In genomic region chr4:138356141-138356540, GRCm38 (mm10) we compare ENCODE assay signal across 27 mouse cellular contexts. TPM values are rescaled to one million over a fixed set of nuclear protein-coding genes. Genes with fewer than 3 reads are reported as not detected.
DNase-seq lines count a peak whose midpoint lies in the region; ATAC-seq and TF ChIP-seq lines count a peak whose summit lies in the region.
"Had no signal": no experiment of that assay in that cellular context is flagged by ENCODE, and none has a peak within 500 bp of the region (broad histone marks: within the 10 kb centered on the region; RNA-seq: fewer than 3 reads in every experiment).

No protein-coding gene starts in this region.

- no peak overlapping the region for H3K4me3 ChIP-seq in MEL (ENCODE audit: control insufficient read depth in 1 of 2, insufficient read depth in 1 of 2, low read depth in 2 of 2, low read length in 2 of 2)
- H3K4me3 ChIP-seq in myocyte: no peak overlapping the region
- no peak overlapping the region for H3K4me3 ChIP-seq in forebrain, embryonic 10.5 days
- H3K4me3 ChIP-seq: forebrain, embryonic 13.5 days; hindbrain, embryonic 10.5 days; limb, embryonic 10.5 days; limb, embryonic 15.5 days; lung, embryonic 15.5 days; midbrain, embryonic 10.5 days; neural tube, embryonic 13.5 days; stomach, embryonic 15.5 days had no signal

- peak overlapping the region; percentile 63 for H3K4me2 ChIP-seq in myocyte (ENCODE audit: low read depth)
- H3K4me2 ChIP-seq: forebrain, embryonic 13.5 days; limb, embryonic 15.5 days; lung, embryonic 15.5 days; neural tube, embryonic 13.5 days; stomach, embryonic 15.5 days had no signal

- ATAC-seq in megakaryocyte, adult 5-6 weeks (ENCODE audit: poor library complexity, severe bottlenecking): no peak
- ATAC-seq: activated CD4-positive, CD25-positive, alpha-beta regulatory T cell, adult 4 months; forebrain, embryonic 13.5 days; hindbrain, embryonic 16.5 days had no signal

- no peak for TF ChIP-seq POLR2A in MEL (IDR thresholded peaks at IDR 0.05; ENCODE audit: control insufficient read depth in 1 of 2, insufficient read depth in 1 of 2, low read depth in 1 of 2, low read length in 2 of 2, poor library complexity in 1 of 2)
- no peak for TF ChIP-seq POLR2A in myocyte (IDR thresholded peaks at IDR 0.05; ENCODE audit: insufficient read length, low read depth)

- WGBS in forebrain, embryonic 10.5 days: 88% methylated on average over 8 of the region's 8 CpGs

- H3K36me3 ChIP-seq in MEL (ENCODE audit: control insufficient read depth in 1 of 2, insufficient read depth in 2 of 2, low read length in 2 of 2) (peaks cover 0 to 12% of the 10 kb centered on the region in 2 experiments; a peak in 2 of 4 replicates), myocyte (ENCODE audit: control insufficient read depth, insufficient read depth) (no peaks in the 10 kb centered on the region)
- no peaks in the 10 kb centered on the region for H3K36me3 ChIP-seq in forebrain, embryonic 10.5 days (replicated peaks)
- H3K36me3 ChIP-seq: hindbrain, embryonic 10.5 days; limb, embryonic 10.5 days; limb, embryonic 15.5 days; lung, embryonic 15.5 days; midbrain, embryonic 10.5 days; neural tube, embryonic 13.5 days; stomach, embryonic 15.5 days had no signal

- TF ChIP-seq RAD21 in MEL (IDR thresholded peaks at IDR 0.05; ENCODE audit: low read depth, low read length): no peak

- H3K9me3 ChIP-seq in MEL (replicated peaks; ENCODE audit: insufficient read depth, low read length): no peaks in the 10 kb centered on the region
- H3K9me3 ChIP-seq in forebrain, embryonic 10.5 days: no peaks in the 10 kb centered on the region; the same call in 1 of the 2 replicates
- H3K9me3 ChIP-seq: hindbrain, embryonic 10.5 days; limb, embryonic 10.5 days; limb, embryonic 15.5 days; lung, embryonic 15.5 days; midbrain, embryonic 10.5 days; neural tube, embryonic 13.5 days; stomach, embryonic 15.5 days had no signal

- DNase-seq in urinary bladder, adult 18-20 months (ENCODE audit: low spot score in 2 of 2): peak; percentile 54 to 55
- no peak for DNase-seq in urinary bladder, postnatal 4 days (ENCODE audit: low spot score in 2 of 2)
- peak; percentile 68 for DNase-seq in MEL (ENCODE audit: low read depth, low spot score)
- no peak for DNase-seq in forebrain, embryonic 10.5 days (ENCODE audit: extremely low spot score, low spot score)
- no peak for DNase-seq in liver
- DNase-seq: cerebellum, adult 18-20 months; cerebellum, postnatal 14 days; gastrocnemius, postnatal 14 days; heart, postnatal 14 days; kidney, adult 18-20 months; kidney, postnatal 4 days had no signal

- H3K27me3 ChIP-seq in MEL (ENCODE audit: control insufficient read depth in 1 of 2, insufficient read depth in 2 of 2, low read length in 2 of 2) (no peaks in the 10 kb centered on the region), myocyte (ENCODE audit: control insufficient read depth, insufficient read depth, insufficient read length) (no peaks in the 10 kb centered on the region)
- peaks cover 9% of the 10 kb centered on the region for H3K27me3 ChIP-seq in forebrain, embryonic 10.5 days (ENCODE audit: poor library complexity, severe bottlenecking)
- H3K27me3 ChIP-seq: forebrain, embryonic 13.5 days; lung, embryonic 15.5 days; neural tube, embryonic 13.5 days; stomach, embryonic 15.5 days had no signal

- H3K4me1 ChIP-seq in MEL (ENCODE audit: control insufficient read depth in 1 of 2, insufficient read depth in 2 of 2, low read length in 2 of 2): peaks cover 3 to 25% of the 10 kb centered on the region in 2 experiments
- H3K4me1 ChIP-seq in forebrain, embryonic 10.5 days: peaks cover 2% of the 10 kb centered on the region
- H3K4me1 ChIP-seq: limb, embryonic 10.5 days; limb, embryonic 15.5 days; lung, embryonic 15.5 days; stomach, embryonic 15.5 days had no signal

- no peak for TF ChIP-seq CTCF in MEL (IDR thresholded peaks at IDR 0.05 in 2 of 3, conservative IDR thresholded peaks at IDR 0.05 in 1 of 3; ENCODE audit: control insufficient read depth in 1 of 3, insufficient read depth in 1 of 3, low read depth in 2 of 3, low read length in 3 of 3, poor library complexity in 1 of 3, severe bottlenecking in 1 of 3)

- no peak overlapping the region for H3K9ac ChIP-seq in MEL (ENCODE audit: control insufficient read depth, low read depth, low read length, poor library complexity, severe bottlenecking)
- H3K9ac ChIP-seq: forebrain, embryonic 13.5 days; limb, embryonic 15.5 days; liver, embryonic 14.5 days; lung, embryonic 15.5 days; neural tube, embryonic 13.5 days; stomach, embryonic 15.5 days had no signal

- H3K79me2 ChIP-seq in MEL (ENCODE audit: control insufficient read depth, insufficient read depth, low read length, poor library complexity) (no peaks in the 10 kb centered on the region), myocyte (ENCODE audit: control insufficient read depth, insufficient read depth) (no peaks in the 10 kb centered on the region)

- H3K27ac ChIP-seq in MEL (ENCODE audit: control insufficient read depth, low read depth, low read length): peak overlapping the region; percentile 43
- no peak overlapping the region for H3K27ac ChIP-seq in forebrain, embryonic 10.5 days
- H3K27ac ChIP-seq: forebrain, embryonic 13.5 days; hindbrain, embryonic 10.5 days; kidney, postnatal 0 days; limb, embryonic 10.5 days; limb, embryonic 15.5 days; liver, embryonic 14.5 days; lung, embryonic 15.5 days; midbrain, embryonic 10.5 days; neural tube, embryonic 13.5 days; stomach, embryonic 15.5 days had no signal

- H3ac ChIP-seq in myocyte (ENCODE audit: control insufficient read depth, insufficient read length): no peak overlapping the region

- TF ChIP-seq EP300 in MEL (IDR thresholded peaks at IDR 0.05; ENCODE audit: low read depth in 1 of 2, low read length in 2 of 2): 0 out of 4 replicates have a peak, but pooled peaks of 1 of the 2 experiments have one; percentile 13

TF ChIP-seq in MEL, 35 proteins besides CTCF, POLR2A, EP300 and RAD21 (continues in another document):
- TF ChIP-seq JUND (IDR thresholded peaks at IDR 0.05; ENCODE audit: low read depth, low read length): no peak
- no peak for TF ChIP-seq MEF2A (IDR thresholded peaks at IDR 0.05; ENCODE audit: extremely low read depth, insufficient replicate concordance, low read depth, low read length, poor library complexity, severe bottlenecking)
- no peak for TF ChIP-seq MAZ (IDR thresholded peaks at IDR 0.05; ENCODE audit: low read depth, low read length)
- TF ChIP-seq NELFE (IDR thresholded peaks at IDR 0.05; ENCODE audit: low read depth, low read length): no peak
- no peak for TF ChIP-seq GABPA (IDR thresholded peaks at IDR 0.05; ENCODE audit: low read depth, low read length)
- no peak for TF ChIP-seq MAX (IDR thresholded peaks at IDR 0.05; ENCODE audit: low read length)
- TF ChIP-seq ETS1 (IDR thresholded peaks at IDR 0.05; ENCODE audit: low read depth, low read length): no peak
- no peak for TF ChIP-seq ZC3H11A (IDR thresholded peaks at IDR 0.05; ENCODE audit: low read depth, low read length)
- TF ChIP-seq CHD2 (IDR thresholded peaks at IDR 0.05; ENCODE audit: low read length): no peak

TF ChIP-seq in myocyte, 11 proteins besides CTCF, POLR2A, EP300 and RAD21:
- TF ChIP-seq E2F4 (IDR thresholded peaks at IDR 0.05; ENCODE audit: insufficient read depth): no peak
- no peak for TF ChIP-seq TCF3 (IDR thresholded peaks at IDR 0.05; ENCODE audit: insufficient read length, low read depth)
- no peak for TF ChIP-seq TCF12 (IDR thresholded peaks at IDR 0.05; ENCODE audit: insufficient read depth, poor library complexity, severe bottlenecking)
- no peak for TF ChIP-seq REST (IDR thresholded peaks at IDR 0.05; ENCODE audit: insufficient read depth, insufficient read length)
- no peak for TF ChIP-seq SRF (IDR thresholded peaks at IDR 0.05; ENCODE audit: control insufficient read depth, insufficient read length, low read depth)
TF ChIP-seq in myocyte: peak in this region for 0.

RNA-seq across cellular contexts. Expression of gene Cda, which starts 11.7 kb away (rescaled TPM):
- 10.7 and 12.4 TPM in 2 replicates for total RNA-seq in MEL (2012; rRNA removed)
- polyA plus RNA-seq in MEL (2012; ENCODE audit: insufficient read depth in 1 of 2, insufficient read length in 2 of 2, low read depth in 1 of 2, low replicate concordance in 2 of 2, missing spikeins in 1 of 2) (10 to 100 TPM in 1 of 2 experiments, not detected in 1; 26.1 TPM), myocyte (2012; fragmentation: generic; extraction: Trizol) (6.0 TPM)
- polyA plus RNA-seq in forebrain, embryonic 10.5 days (2016; fragmentation: Nextera tagmentation; extraction: Ambion mirVana): 2.1 and 2.5 TPM in 2 replicates
- not detected in 2 replicates for total RNA-seq in megakaryocyte, adult 5-6 weeks (2015)
- not detected in 2 replicates for total RNA-seq in megakaryocyte, adult 5-6 weeks (2017)
- total RNA-seq: granulocyte monocyte progenitor cell, adult 5-6 weeks had no signal
- polyA plus RNA-seq: activated CD4-positive, CD25-positive, alpha-beta regulatory T cell, adult 4 months had no signal

RNA-seq across cellular contexts. Expression of gene Pink1, which starts 30.0 kb away (rescaled TPM):
- 14.0 and 21.2 TPM in 2 replicates for total RNA-seq in MEL (2012; rRNA removed)
- 10 to 100 TPM in 1 of 2 experiments, not detected in 1; 22.1 TPM for polyA plus RNA-seq in MEL (2012; ENCODE audit: insufficient read depth in 1 of 2, insufficient read length in 2 of 2, low read depth in 1 of 2, low replicate concordance in 2 of 2, missing spikeins in 1 of 2)
- polyA plus RNA-seq in myocyte (2012; fragmentation: generic; extraction: Trizol): 60.9 TPM
- 24.6 and 26.7 TPM in 2 replicates for polyA plus RNA-seq in forebrain, embryonic 10.5 days (2016; fragmentation: Nextera tagmentation; extraction: Ambion mirVana)
- 26.9 and 31.8 TPM in 2 replicates for total RNA-seq in megakaryocyte, adult 5-6 weeks (2015)
- total RNA-seq in megakaryocyte, adult 5-6 weeks (2017): 29.8 and 32.2 TPM in 2 replicates

RNA-seq across cellular contexts. Expression of gene Fam43b, which starts 40.2 kb away (rescaled TPM):
- total RNA-seq in MEL (2012; rRNA removed): not detected in 2 replicates
- not detected for polyA plus RNA-seq in MEL (2012; ENCODE audit: insufficient read depth in 1 of 2, insufficient read length in 2 of 2, low read depth in 1 of 2, low replicate concordance in 2 of 2, missing spikeins in 1 of 2)
- polyA plus RNA-seq in myocyte (2012; fragmentation: generic; extraction: Trizol): not detected
- not detected in 2 replicates for polyA plus RNA-seq in forebrain, embryonic 10.5 days (2016; fragmentation: Nextera tagmentation; extraction: Ambion mirVana)
- not detected in 2 replicates for total RNA-seq in megakaryocyte, adult 5-6 weeks (2015)
- total RNA-seq in megakaryocyte, adult 5-6 weeks (2017): not detected in 2 replicates
- total RNA-seq: granulocyte monocyte progenitor cell, adult 5-6 weeks; heart, postnatal 14 days had no signal
- polyA plus RNA-seq: activated CD4-positive, CD25-positive, alpha-beta regulatory T cell, adult 4 months; heart, embryonic 14.5 days; hindbrain, embryonic 10.5 days; limb, embryonic 10.5 days; liver, embryonic 14.5 days; lung, embryonic 15.5 days; midbrain, embryonic 10.5 days; stomach, embryonic 15.5 days had no signal

RNA-seq across cellular contexts. Expression of gene Ddost, which starts 51.6 kb away (rescaled TPM):
- 251 and 283 TPM in 2 replicates for total RNA-seq in MEL (2012; rRNA removed)
- polyA plus RNA-seq in MEL (2012; ENCODE audit: insufficient read depth in 1 of 2, insufficient read length in 2 of 2, low read depth in 1 of 2, low replicate concordance in 2 of 2, missing spikeins in 1 of 2) (100 to 1,000 TPM in 1 of 2 experiments, 10 to 100 TPM in 1; 68.9 to 402 TPM), myocyte (2012; fragmentation: generic; extraction: Trizol) (162 TPM)
- polyA plus RNA-seq in forebrain, embryonic 10.5 days (2016; fragmentation: Nextera tagmentation; extraction: Ambion mirVana): 279 and 281 TPM in 2 replicates
- total RNA-seq in megakaryocyte, adult 5-6 weeks (2015): 137 and 143 TPM in 2 replicates
- 100 and 102 TPM in 2 replicates for total RNA-seq in megakaryocyte, adult 5-6 weeks (2017)

Comparison
In these comparisons a context has a peak if more than half of its experiments do, and no peak if none do; other contexts are left out.
1. DNase-seq: peak in urinary bladder, adult 18-20 months (2 of 2) and MEL (single experiment); none in urinary bladder, postnatal 4 days (0 of 2), forebrain, embryonic 10.5 days (single experiment) and liver (single experiment).